Mouse (Mus musculus) monocyte, adult 5-6 weeks (primary cell): ENCODE results near the gene C1s1. TPM values are rescaled to one million over a fixed set of nuclear protein-coding genes. Genes with fewer than 3 reads are reported as not detected.
A peak's percentile ranks its signal among the peaks of the same experiment; 100 is the strongest.
"Not testable (repeated sequence)": the region's sequence is repeated elsewhere in the genome, so short reads cannot be mapped to it uniquely, and the experiment has no call there.

Experiments
- ATAC-seq: fragments of 153-309, 156-312 bp; replicated peaks from 2 replicates; pipeline ENCODE4 v1.8.0; 2017; ENCODE audit warnings: mild to moderate bottlenecking; ENCODE audit not compliant: low TSS enrichment, insufficient number of reproducible peaks, severe bottlenecking, poor library complexity, low FRiP score
- total RNA-seq: library from RNA; stranded (forward); fragments of 200-1000, 200-491, 200-594 nt; gene quantifications from 3 replicates; pipeline ENCODE4 v1.2.3, GENCODE M21; 2017

C1s1 gene
- total RNA-seq, 1 experiment from 2014 or later, result not detected

DNA sequence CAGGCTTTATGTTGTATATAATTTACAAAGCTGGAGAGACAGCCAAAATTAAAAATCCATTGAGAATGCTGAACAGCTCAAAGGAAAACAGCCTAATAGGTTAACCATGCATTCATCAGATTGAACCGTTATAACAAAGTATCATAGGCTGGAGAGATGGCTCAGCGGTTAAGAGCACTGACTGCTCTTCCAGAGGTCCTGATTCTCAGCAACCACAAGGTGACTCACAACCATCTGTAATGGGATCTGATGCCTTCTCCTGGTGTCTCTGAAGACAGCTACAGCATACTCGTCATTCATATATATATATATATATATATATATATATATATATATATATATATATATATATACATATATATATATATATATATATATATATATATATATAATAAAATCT lies 58.3 kb downstream of the C1s1 start:
- not testable (repeated sequence) for ATAC-seq

- 0 out of 2 replicates have a peak, but pooled peaks have one; percentile 16 for ATAC-seq
Observed at GRCm38 (mm10) chr6:124481571-124481970, 60.6 kb downstream of the C1s1 start.

Other genes starting within 250 kb of the C1s1 start
- 1.7 to 2.9 TPM (median 2.2 TPM) in 3 replicates for gene Cd163, start 237.7 kb downstream of the C1s1 start, total RNA-seq
- 17.3 to 24.2 TPM (median 20.2 TPM) in 3 replicates for gene Pex5, start 127.3 kb downstream of the C1s1 start, total RNA-seq
- gene Clstn3, start 77.6 kb downstream of the C1s1 start, total RNA-seq, result not detected in 3 replicates
- 0.19 to 0.21 TPM (median 0.19 TPM) in 3 replicates for gene C1rl, start 49.2 kb downstream of the C1s1 start, total RNA-seq
- 1.4 TPM in 1 of 3 replicates, not detected in the others for gene C1ra, start 30.0 kb downstream of the C1s1 start, total RNA-seq
- not detected in 3 replicates for gene C1rb, start 27.9 kb upstream of the C1s1 start, total RNA-seq
- gene C1s2, start 93.7 kb upstream of the C1s1 start, total RNA-seq, result not detected in 3 replicates
- 18.6 to 29.6 TPM (median 20.8 TPM) in 3 replicates for gene Lpcat3, start 120.7 kb upstream of the C1s1 start, total RNA-seq
- 82.8 to 125 TPM (median 86.6 TPM) in 3 replicates for gene Emg1, start 169.8 kb upstream of the C1s1 start, total RNA-seq
- 123 to 138 TPM (median 126 TPM) in 3 replicates for gene Phb2, start 170.0 kb upstream of the C1s1 start, total RNA-seq
- gene Ptpn6, start 196.4 kb upstream of the C1s1 start, total RNA-seq, result 1,360 to 1,911 TPM (median 1,427 TPM) in 3 replicates
- gene Grcc10, start 199.0 kb upstream of the C1s1 start, total RNA-seq, result 150 to 174 TPM (median 165 TPM) in 3 replicates
- gene Gm45234, start 213.7 kb upstream of the C1s1 start, total RNA-seq, result 0.19 to 0.43 TPM in 2 of 3 replicates, not detected in the other
- 1.5 to 6.2 TPM in 2 of 3 replicates, not detected in the other for gene Atn1, start 214.2 kb upstream of the C1s1 start, total RNA-seq
- not detected in 3 replicates for gene Eno2, start 227.3 kb upstream of the C1s1 start, total RNA-seq
- 2.2 TPM in 1 of 3 replicates, not detected in the others for gene Lrrc23, start 237.4 kb upstream of the C1s1 start, total RNA-seq